Mouse (Mus musculus): ENCODE data around the gene Hspb6. TPM values are rescaled to one million over a fixed set of nuclear protein-coding genes. Genes with fewer than 3 reads are reported as not detected.

Hspb6 gene
- 100 to 1,000 TPM; 101 to 108 TPM for polyA plus RNA-seq (2012; fragmentation: generic; extraction: Trizol)

GRCm38 (mm10) chr7:30552102-30553020, at the start of gene Hspb6, which contains the start of gene Proser3:
Gene Hspb6, plus strand, starts transcription at chr7:30552178.
Gene Proser3, minus strand, starts transcription at chr7:30552299.

DNA sequence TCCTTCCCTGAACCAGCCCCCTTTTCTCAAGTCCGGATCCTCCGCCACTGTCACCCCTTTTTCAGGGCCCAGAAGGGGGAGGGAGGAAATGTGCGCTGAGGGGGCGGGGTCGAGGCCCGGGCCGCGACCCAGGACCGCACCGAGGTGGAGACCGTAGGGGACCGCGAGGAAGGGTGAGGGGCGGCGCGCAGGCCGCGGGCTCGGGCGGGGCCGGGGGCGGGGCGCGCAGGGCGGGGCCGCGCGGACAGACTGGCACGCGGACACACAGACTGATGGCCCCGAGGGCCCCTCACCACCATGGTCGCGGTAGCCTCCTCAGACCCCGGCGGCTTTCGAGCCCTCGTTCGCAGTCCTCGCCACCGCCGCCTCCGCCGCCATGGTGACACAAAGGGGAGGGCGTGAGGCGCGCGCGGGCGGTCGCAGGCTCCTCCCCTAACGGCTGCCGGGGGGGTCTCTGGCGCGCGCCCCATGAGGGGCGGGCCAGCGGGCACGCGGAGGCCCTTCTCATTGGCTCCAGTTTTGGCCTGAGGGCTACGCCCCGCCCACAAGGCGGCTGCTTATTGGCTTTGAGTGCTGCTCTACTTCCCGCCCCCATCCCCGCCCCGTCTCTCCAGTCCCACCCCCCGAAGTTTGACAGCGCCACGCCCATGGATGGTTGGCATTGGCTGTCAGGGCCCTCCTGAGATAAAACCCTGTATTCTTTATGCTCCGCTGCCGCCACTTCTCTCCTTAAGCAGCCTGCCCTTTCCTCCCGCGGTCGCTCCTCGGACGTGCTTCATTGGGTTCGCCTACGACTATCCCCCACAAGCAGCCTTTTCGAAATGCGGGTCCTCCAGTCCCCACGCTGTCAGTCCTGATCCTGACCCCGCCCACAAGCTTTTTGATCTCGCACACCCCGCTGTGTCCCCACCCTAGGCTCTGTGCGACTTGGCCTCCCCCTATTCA, 17.1 kb upstream of the Hspb6 start, which contains the start of gene Arhgap33:
Gene Arhgap33 (minus strand): TSS at position 428 of the 945 bp plus-strand sequence.

DNA sequence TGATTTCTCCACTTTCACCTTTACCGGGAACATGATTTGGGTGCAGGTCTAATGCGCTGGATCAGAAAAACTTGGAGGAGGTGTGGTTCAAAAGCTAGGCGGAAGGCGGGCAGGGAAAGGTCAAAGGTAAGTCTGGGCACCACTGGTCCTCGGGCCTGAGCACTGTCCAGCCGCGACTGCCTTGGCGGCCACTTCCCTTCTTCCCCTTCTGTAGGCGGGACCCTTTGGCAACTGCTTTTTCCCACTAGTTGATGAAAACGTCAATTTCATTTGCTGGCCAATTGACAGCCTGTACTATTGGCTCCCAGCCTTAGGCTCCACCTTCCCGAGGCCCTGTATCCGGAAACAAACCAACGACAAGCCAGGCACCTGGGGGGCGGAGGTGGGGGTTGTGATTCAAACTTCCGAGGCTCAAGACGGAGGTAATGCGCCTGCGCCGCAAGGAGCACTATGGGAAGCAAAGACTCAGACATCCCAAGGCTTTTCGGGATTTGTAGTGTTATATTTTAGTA, 7.5 kb downstream of the Hspb6 start, which contains the start of gene Lin37:
Gene Lin37 (minus strand): TSS at position 396 of the 512 bp plus-strand sequence.

DNA sequence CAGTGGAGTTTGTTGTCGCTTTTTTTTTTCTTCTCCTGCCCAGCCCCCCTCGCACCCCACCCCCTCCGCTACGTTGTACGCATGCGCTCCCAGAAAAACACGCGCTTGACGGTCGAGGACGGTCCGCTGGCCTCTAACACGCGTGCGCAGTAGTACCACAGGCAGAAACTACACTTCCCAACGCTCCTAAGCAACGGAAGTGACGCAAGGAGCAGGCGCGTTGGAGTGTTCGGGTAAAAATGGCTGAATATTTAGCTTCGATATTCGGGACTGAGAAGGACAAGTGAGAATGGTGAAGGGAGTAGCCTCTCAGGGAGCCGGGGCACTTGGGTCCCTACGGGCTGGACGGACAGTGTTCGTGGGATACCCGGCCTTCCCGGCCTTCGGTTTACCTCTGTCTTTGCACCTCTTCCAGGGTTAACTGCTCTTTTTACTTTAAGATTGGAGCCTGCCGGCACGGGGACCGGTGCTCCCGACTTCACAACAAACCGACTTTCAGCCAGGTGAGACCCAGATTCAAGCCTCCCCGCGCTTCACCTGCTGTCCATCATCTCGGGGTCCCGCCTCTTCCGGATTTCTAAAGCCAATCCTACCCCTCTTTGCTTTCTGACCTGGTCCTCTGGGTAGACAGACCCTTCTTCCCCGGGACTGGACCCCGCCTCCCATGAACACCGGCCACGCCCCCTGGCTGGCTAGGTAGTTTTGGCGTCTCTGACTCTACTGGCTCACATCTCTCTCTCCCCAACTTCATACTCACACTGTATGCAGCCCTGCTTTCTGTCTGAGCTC, 11.3 kb downstream of the Hspb6 start, which contains the start of the genes U2af1l4, Gm49396 and Psenen:
Gene U2af1l4 (plus strand): TSS at position 185 of the 789 bp plus-strand sequence.
Gene Gm49396 (plus strand): TSS at position 228 of the 789 bp plus-strand sequence.
Gene Psenen (minus strand): TSS at position 511 of the 789 bp plus-strand sequence.

DNA sequence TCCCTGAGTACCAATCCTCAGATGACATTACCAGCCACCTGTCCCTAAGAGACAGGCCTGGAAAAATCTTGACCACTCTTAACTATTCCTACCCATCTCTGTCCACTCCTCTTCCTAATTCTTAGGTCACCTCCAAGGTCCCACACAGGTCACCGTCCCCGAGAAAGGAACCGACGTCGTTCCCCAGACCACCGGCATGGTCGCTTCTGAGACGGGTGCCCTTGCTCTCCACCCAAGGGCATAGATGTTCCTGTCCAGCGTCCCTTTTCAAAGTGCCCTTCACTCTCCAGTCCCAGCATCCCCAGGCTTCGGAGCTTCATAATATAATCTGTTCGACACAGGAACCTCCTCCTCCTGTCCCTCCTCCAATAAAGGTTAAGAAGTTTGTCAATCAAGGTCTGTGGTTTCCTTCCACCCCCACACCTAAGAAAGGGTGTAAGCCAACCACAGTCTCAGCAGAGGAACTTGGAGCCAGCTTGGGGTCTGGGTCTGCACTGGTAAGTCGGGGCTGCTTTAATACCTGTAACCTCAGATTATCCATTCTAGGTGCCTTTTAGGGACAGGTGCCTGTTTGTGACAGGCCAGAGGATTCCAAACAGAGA, 13.1 kb downstream of the Hspb6 start, which contains the start of gene Igflr1:
Gene Igflr1 (plus strand): TSS at position 458 of the 602 bp plus-strand sequence.

DNA sequence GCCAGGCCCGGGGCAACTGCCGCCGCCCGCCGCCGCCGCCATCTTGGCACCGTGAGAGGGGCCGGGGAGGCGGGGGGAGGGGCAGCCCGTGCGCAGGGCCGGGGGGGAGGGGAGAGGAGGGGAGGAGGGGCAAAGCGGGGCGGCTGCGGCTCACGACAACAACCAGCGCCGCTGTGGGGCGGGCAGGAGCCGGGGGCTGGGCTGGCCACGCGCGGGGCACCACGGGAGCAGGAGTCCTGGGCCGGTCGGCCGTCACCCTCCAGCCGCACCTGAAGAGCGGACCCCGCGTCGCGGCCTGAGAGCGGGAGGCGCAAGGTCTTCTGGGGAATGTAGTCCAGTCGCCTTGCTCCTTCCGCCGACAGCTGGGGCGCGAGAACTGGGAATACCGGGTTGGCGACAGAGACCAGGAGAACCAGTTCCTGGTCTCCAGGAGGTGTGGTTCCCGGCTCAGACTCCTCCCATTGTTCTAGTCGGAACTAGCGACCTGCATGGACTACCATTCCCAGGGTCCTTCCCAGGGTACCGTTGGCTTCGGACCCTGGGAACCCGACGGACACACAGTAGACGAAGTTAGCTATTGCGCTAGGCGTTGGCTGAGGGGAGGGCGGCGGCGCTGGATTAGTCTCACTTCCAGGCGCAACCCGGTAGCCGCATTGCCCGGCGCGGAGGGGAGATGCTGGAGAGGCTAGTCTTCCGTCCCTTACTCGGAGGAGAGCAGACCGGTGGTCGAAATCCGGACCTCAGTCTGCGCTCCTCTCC, 36.9 kb downstream of the Hspb6 start, which contains the start of gene Kmt2b:
Gene Kmt2b (minus strand): TSS at position 51 of the 759 bp plus-strand sequence.

DNA sequence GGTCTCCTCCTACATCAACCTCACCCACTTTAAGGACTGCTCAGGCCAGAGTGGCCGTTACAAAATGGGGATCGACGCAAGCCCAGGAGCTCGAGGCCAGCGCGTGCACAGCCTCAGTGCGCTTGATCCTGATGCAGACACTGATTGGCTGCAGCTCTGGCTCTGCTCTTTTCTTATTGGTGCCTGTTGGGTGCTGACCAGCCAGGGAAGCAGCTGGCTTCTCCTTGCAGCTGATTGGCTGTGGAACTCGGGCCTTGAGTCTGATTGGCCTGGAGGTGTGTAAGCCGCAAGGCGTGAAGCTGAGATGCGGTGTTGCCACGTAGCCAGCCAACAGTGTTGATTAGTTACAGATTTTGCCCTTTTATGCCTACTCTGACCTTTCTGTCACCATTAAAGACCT, 46.8 kb downstream of the Hspb6 start, which contains the start of gene Zbtb32:
Gene Zbtb32 (minus strand): TSS at position 124 of the 400 bp plus-strand sequence.

Other genes with a start within 250 kb of the Hspb6 start
- 10 to 100 TPM; 28.8 to 45.8 TPM for gene Alkbh6, start 243.5 kb upstream of the Hspb6 start, polyA plus RNA-seq (2012; fragmentation: generic; extraction: Trizol)
- gene Syne4, start 237.4 kb upstream of the Hspb6 start, polyA plus RNA-seq (2012; fragmentation: generic; extraction: Trizol), result 1 to 10 TPM in 1 of 2 experiments, under 1 TPM in 1; 0.21 to 1.4 TPM
- gene E130208F15Rik, start 230.4 kb upstream of the Hspb6 start, polyA plus RNA-seq (2012; fragmentation: generic; extraction: Trizol), result not detected
- gene Sdhaf1, start 228.3 kb upstream of the Hspb6 start, polyA plus RNA-seq (2012; fragmentation: generic; extraction: Trizol), result 10 to 100 TPM; 13.5 to 16.3 TPM
- gene Lrfn3, start 189.4 kb upstream of the Hspb6 start, polyA plus RNA-seq (2012; fragmentation: generic; extraction: Trizol), result 1 to 10 TPM; 2.1 to 5.0 TPM
- not detected for gene Tyrobp, start 138.4 kb upstream of the Hspb6 start, polyA plus RNA-seq (2012; fragmentation: generic; extraction: Trizol)
- gene Hcst, start 132.3 kb upstream of the Hspb6 start, polyA plus RNA-seq (2012; fragmentation: generic; extraction: Trizol), result not detected
- not detected for gene Nfkbid, start 130.4 kb upstream of the Hspb6 start, polyA plus RNA-seq (2012; fragmentation: generic; extraction: Trizol)
- gene Aplp1, start 106.6 kb upstream of the Hspb6 start, polyA plus RNA-seq (2012; fragmentation: generic; extraction: Trizol), result under 1 TPM; 0.02 to 0.13 TPM
- not detected for gene Kirrel2, start 94.5 kb upstream of the Hspb6 start, polyA plus RNA-seq (2012; fragmentation: generic; extraction: Trizol)
- under 1 TPM; 0.28 TPM for gene Nphs1, start 93.9 kb upstream of the Hspb6 start, polyA plus RNA-seq (2012; fragmentation: generic; extraction: Trizol)
- gene Prodh2, start 58.6 kb upstream of the Hspb6 start, polyA plus RNA-seq (2012; fragmentation: generic; extraction: Trizol), result not detected
- 10 to 100 TPM in 1 of 2 experiments, under 1 TPM in 1; 0.55 to 10.4 TPM for gene Arhgap33, start 17.1 kb upstream of the Hspb6 start, polyA plus RNA-seq (2012; fragmentation: generic; extraction: Trizol)
- 10 to 100 TPM in 1 of 2 experiments, 1 to 10 TPM in 1; 2.9 to 18.1 TPM for gene Proser3, start 121 bp downstream of the Hspb6 start, polyA plus RNA-seq (2012; fragmentation: generic; extraction: Trizol)
- 10 to 100 TPM; 55.0 to 57.3 TPM for gene Lin37, start 7.7 kb downstream of the Hspb6 start, polyA plus RNA-seq (2012; fragmentation: generic; extraction: Trizol)
- 10 to 100 TPM; 59.0 to 76.2 TPM for gene U2af1l4, start 11.1 kb downstream of the Hspb6 start, polyA plus RNA-seq (2012; fragmentation: generic; extraction: Trizol)
- 1 to 10 TPM in 1 of 2 experiments, under 1 TPM in 1; 0.21 to 1.4 TPM for gene Gm49396, start 11.2 kb downstream of the Hspb6 start, polyA plus RNA-seq (2012; fragmentation: generic; extraction: Trizol)
- gene Psenen, start 11.4 kb downstream of the Hspb6 start, polyA plus RNA-seq (2012; fragmentation: generic; extraction: Trizol), result 100 to 1,000 TPM; 203 to 206 TPM
- 1 to 10 TPM in 1 of 2 experiments, under 1 TPM in 1; 0.18 to 1.6 TPM for gene Igflr1, start 13.2 kb downstream of the Hspb6 start, polyA plus RNA-seq (2012; fragmentation: generic; extraction: Trizol)
- gene Kmt2b, start 36.5 kb downstream of the Hspb6 start, polyA plus RNA-seq (2012; fragmentation: generic; extraction: Trizol), result 10 to 100 TPM in 1 of 2 experiments, 1 to 10 TPM in 1; 3.7 to 16.5 TPM
- gene Zbtb32, start 46.7 kb downstream of the Hspb6 start, polyA plus RNA-seq (2012; fragmentation: generic; extraction: Trizol), result under 1 TPM; 0.05 to 0.28 TPM
- 1 to 10 TPM in 1 of 2 experiments, under 1 TPM in 1; 0.34 to 1.1 TPM for gene Upk1a, start 60.7 kb downstream of the Hspb6 start, polyA plus RNA-seq (2012; fragmentation: generic; extraction: Trizol)
- 100 to 1,000 TPM; 929 to 961 TPM for gene Cox6b1, start 74.0 kb downstream of the Hspb6 start, polyA plus RNA-seq (2012; fragmentation: generic; extraction: Trizol)
- gene Etv2, start 83.7 kb downstream of the Hspb6 start, polyA plus RNA-seq (2012; fragmentation: generic; extraction: Trizol), result under 1 TPM in 1 of 2 experiments, not detected in 1; 0.05 TPM
- 100 to 1,000 TPM; 133 to 147 TPM for gene Rbm42, start 98.1 kb downstream of the Hspb6 start, polyA plus RNA-seq (2012; fragmentation: generic; extraction: Trizol)
- gene Haus5, start 112.8 kb downstream of the Hspb6 start, polyA plus RNA-seq (2012; fragmentation: generic; extraction: Trizol), result 10 to 100 TPM; 15.2 to 16.6 TPM
- not detected for gene Pmis2, start 119.4 kb downstream of the Hspb6 start, polyA plus RNA-seq (2012; fragmentation: generic; extraction: Trizol)
- gene 2200002J24Rik, start 146.7 kb downstream of the Hspb6 start, polyA plus RNA-seq (2012; fragmentation: generic; extraction: Trizol), result not detected
- gene Atp4a, start 160.0 kb downstream of the Hspb6 start, polyA plus RNA-seq (2012; fragmentation: generic; extraction: Trizol), result not detected
- gene Tmem147, start 177.4 kb downstream of the Hspb6 start, polyA plus RNA-seq (2012; fragmentation: generic; extraction: Trizol), result 100 to 1,000 TPM; 160 to 238 TPM
- not detected for gene Gapdhs, start 191.5 kb downstream of the Hspb6 start, polyA plus RNA-seq (2012; fragmentation: generic; extraction: Trizol)
- gene Sbsn, start 199.3 kb downstream of the Hspb6 start, polyA plus RNA-seq (2012; fragmentation: generic; extraction: Trizol), result 1 to 10 TPM; 1.0 to 2.6 TPM
- gene Dmkn, start 211.6 kb downstream of the Hspb6 start, polyA plus RNA-seq (2012; fragmentation: generic; extraction: Trizol), result not detected
- not detected for gene Krtdap, start 235.7 kb downstream of the Hspb6 start, polyA plus RNA-seq (2012; fragmentation: generic; extraction: Trizol)